Mouse (Mus musculus) kidney, adult 9 months (tissue): ENCODE measurements around the gene Gpr35.

Source experiments
- DNase-seq: peaks from one replicate; pipeline ENCODE4 v3.0.0; 2022

Gpr35 gene

DNA sequence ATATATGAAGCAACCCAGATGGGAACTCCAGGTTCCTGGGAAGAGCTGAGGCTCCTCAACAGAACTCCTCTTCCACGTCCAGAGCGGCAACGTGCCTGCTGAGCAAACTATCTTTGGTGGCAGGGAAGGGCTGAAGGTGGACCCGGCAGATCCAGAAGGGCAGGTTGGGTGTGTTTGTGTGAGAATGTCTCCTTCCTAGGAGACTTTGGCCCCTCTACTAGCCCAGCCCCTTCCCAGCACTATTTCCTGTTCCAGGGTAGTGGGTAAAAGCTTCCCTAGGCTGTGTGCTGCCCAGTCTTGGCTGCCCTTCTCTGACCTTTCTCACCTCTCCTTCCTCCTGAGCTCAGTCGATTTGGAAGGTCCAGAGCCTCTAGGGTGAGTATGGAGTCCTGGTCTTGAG lies at the start of gene Gpr35:
TSS of gene Gpr35 (plus strand) at position 259 of the 400 bp plus-strand sequence.
- DNase-seq: no peak

GRCm38 (mm10) chr1:92902786-92903185 lies 47.9 kb upstream of the Gpr35 start, which contains the start of gene Ankmy1:
Ankmy1 (minus strand) TSS chr1:92902906.
- peak; percentile 57 for DNase-seq

- no peak for DNase-seq
These were observed 47.0 kb upstream of the Gpr35 start for GRCm38 (mm10) chr1:92903627-92904026.

DNA sequence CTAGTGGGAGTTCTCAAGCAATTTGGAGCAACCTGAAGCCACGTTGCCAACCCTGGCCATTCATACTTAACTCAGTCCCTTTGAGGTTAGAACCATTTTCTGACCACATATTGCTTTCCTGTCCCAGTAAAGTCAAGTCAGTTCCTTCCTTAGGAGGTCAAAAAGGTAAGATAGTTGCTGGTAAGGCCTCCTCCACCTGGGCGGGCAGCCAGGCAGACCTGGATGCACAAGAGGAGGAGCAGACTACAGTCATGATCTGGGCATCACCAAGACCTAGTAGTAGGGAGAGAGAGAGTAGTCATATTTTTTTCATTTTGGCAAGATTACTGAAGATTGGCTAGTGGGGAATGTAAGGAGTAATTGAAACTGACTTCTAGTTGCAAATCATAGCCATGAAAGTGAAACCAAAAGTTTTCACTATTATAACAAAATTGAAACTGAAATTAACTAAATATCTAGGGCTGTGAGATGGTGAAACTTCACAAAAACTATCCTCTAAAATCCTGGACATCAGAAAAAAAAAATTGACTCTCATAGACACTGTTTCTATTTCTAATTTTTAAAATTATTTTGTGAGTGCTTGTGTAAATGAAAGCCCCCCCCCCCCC lies 44.9 kb upstream of the Gpr35 start:
- DNase-seq: no peak

DNA sequence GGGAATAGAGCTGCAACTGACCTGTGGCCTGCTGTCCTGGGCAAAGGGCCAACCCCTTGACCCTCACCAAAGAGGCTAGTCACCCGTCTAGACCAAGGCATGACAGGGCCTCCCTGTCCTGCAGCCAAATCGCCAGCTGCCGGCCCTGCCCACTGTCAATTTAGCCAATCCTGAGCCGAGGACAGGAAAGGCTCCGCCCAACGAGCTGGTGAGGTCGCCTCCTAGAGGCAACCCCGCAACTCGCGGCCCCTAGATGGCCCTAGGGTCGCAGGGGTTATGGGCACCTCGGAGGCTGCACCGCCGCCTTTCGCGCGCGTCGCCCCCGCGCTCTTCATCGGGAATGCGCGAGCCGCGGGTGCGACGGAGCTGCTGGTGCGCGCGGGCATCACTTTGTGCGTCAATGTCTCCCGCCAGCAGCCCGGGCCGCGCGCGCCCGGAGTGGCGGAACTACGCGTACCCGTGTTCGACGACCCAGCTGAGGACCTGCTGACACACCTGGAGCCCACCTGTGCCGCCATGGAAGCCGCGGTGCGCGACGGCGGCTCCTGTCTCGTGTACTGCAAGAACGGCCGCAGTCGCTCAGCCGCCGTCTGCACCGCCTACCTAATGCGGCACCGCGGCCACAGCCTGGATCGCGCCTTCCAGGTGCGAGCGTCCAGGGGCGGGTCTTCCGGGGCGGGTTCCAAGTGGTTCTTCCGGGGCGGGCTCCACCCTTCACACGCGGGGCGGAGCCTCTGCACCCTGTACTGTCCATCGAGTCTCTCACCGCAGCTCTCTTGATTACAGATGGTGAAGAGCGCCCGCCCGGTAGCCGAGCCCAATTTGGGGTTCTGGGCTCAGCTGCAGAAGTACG lies 43.7 kb upstream of the Gpr35 start, which contains the start of gene Dusp28:
TSS of gene Dusp28 (plus strand) at position 203 of the 853 bp plus-strand sequence.
- DNase-seq: peak; percentile 97

DNA sequence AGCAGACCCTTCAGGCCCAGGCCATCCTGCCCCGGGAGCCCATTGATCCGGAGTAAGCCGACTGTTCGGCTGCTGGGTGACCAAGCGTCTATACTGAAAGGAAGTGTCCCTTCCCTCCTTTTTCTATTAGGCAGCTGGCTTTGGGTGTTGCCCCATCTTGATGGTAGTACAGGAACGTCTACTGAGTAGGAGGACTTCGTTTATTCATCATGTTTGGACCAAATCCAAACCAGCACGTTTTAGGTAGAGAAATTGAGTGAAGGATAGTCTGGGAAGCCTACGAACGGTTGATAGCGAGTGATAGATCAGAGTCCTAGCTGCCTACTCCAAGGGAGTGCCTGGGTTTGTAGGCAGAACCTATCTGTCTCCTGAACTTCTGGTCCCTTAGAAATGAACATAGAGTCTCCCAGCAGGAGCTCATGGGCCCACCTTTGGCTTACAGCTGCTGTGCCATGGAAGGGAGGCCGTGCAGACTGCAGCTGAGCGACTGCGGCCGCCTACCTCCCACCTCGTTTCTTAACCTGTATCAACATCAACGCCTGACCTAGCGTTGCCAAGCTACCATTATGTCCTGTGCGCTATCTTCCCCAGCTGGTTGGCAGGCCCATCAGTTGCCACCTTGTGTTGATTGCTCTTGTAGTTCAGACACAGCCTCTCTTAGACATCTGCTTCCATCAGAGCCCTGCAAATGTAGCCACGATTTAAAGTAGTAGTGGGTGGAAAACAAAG lies 42.9 kb upstream of the Gpr35 start:
- no peak for DNase-seq

- no peak for DNase-seq
These were observed 42.0 kb upstream of the Gpr35 start for GRCm38 (mm10) chr1:92908664-92909063.

DNA sequence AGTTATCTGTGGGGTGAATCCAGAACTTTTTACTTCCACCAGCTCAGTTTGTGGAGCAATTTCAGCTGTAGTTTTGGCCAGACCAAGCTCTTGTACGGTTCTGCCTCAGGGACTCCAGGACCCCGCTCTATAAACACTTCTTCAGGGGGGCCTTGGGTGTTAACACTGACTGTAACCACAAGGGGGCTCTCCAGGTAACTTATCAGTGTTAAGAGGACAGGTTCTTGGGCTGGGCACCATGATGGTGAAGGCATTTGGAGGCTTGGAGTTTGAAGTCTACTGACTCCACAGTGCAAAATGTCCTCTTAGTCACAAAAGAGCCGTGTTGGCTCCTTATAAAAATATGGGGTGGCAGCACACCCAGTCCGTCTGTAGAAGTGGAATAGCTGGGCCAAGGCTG lies 41.6 kb upstream of the Gpr35 start:
- no peak for DNase-seq

DNA sequence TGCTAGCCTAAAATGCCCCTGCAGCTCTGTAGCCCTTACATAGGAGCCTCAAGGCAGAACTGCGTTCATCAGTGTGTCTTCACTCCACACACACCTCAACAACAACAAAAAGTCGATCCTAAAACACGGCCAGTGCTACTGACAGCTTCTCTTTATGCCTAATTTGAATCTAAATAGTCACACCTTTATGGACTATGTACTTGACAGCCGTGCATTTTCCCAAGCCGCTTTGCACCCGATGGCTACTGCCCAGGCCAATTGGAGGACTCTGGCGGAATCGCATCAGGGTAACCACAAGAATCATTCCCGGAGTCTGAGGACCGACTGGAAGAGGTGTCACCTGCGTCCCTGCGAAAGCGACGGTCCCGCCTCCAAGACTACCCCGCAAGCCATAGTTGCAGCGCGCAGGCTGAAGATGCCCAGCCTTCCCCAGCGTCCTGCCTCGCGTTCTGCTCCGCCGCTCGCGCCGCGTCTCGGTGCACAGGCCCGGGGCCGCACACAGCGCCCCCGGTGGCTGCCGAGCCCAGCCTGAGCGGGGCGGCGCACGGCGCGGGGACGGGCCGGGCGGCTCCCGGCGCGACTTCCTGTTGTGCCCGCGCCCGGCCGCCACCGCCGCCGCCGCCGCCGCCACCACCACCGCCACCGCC lies 40.3 kb upstream of the Gpr35 start, which contains the start of gene Rnpepl1:
TSS of gene Rnpepl1 (plus strand) at position 545 of the 647 bp plus-strand sequence.
- peak; percentile 78 for DNase-seq

DNA sequence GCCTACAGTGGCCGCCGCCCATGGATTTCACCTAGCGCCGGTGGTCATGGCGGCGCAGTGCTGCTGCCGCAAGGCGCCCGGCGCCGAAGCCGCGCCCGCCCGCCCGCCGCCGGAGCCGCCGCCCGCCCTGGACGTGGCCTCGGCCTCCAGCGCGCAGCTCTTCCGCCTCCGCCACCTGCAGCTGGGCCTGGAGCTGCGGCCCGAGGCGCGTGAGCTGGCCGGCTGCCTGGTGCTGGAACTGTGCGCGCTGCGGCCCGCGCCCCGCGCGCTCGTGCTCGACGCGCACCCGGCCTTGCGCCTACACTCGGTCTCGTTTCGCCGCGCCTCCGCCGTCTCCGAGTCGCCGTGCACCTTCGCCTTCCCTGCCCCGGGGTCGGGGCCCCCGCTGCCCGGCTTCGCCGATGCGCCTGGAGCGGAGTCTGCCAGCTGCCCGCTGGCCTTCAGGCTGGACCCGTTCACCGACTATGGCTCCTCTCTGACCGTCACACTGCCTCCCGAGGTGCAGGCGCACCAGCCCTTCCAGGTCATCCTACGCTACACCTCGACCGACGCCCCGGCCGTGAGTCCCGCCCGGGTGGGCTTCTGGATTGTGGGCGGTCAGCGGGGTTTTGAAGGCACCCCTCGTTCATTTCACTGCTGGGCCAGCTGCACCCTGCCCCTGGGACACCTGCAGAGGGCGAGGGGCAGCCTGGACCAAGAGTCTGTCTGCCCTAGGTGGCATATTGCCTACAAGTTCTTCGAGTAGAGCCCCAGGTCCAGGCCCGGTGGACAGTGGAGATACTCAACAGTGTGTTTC lies 39.5 kb upstream of the Gpr35 start:
- peak; percentile 42 for DNase-seq

GRCm38 (mm10) chr1:92911721-92912138 lies 38.9 kb upstream of the Gpr35 start:
- DNase-seq: no peak

DNA sequence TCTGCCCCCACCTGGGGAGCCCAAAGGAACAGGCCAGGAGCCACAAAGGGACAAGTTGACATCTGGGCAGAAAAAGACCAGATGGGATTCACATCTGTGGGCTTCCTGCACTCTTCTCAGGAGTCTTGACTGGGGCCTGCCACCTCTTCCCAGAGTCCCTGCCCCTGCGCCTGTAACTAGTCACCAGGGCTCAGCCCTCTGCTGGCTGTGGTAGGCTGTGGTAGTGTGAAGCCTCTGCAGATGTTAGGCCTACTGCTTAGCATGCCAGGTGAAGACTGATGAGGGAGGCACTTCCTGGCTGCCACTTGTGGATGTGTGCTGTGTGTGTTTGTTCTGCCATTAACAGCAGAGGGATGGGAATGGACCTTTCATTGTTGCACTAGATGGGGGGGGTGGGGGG lies 38.4 kb upstream of the Gpr35 start:
- no peak for DNase-seq

DNA sequence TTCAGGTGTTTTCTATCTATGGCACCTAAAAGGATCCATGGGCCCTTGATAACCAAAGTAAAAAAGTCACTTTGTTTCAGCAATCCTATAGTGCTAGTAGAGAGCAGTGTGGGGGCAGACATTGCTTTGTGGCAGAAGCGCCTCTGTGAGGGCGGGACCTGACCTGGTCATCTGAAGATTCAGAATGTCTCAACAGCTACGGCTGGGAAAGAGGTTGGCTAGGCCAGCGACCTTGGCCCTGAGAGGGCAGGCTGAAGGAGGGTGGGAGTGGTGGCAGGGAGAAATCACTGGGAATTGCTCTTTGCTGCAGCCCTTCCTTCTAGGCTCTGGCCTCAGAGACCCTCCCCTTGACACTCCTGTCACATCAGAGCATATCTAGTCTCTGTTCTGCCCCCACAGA lies 36.4 kb upstream of the Gpr35 start:
- DNase-seq: no peak

DNA sequence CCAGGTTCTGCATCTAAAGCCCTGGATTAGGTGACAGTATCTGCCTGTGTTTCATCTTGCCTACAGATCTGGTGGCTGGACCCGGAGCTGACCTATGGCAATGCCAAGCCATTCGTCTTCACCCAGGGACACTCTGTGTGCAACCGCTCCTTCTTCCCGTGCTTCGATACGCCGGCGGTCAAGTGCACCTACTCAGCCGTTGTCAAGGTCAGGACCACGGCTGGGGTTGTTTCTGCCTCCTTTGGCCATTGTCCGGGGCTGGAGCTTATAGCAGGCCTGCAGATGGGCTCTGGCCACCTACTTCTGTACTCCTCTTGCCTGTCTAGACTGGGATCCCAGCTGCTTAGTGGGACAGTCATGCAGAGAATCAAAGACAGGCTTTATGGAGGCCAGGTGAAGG lies 35.7 kb upstream of the Gpr35 start:
- no peak for DNase-seq

- DNase-seq: no peak
These were observed 33.9 kb upstream of the Gpr35 start for GRCm38 (mm10) chr1:92916725-92917124.

- no peak for DNase-seq
These were observed 31.5 kb upstream of the Gpr35 start for GRCm38 (mm10) chr1:92919151-92919550.

DNA sequence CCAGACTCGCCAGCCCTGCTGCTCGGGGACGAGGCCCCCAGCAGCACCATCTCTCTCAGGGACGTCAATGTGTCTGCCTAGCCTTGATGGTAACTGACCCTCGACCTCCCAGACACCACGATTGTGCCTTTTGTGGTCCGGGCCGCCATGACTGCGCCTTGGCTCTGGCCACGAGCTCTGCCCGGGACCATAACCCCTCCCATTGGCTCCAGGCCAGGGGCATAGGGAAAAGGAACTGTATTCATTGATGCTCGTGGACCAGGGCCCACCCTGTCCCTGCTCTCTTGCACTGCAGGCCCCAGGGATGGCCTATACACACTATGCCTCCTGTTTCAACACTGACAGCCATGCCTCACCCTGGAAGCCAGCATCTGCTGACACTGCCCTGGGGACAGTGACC lies 30.9 kb upstream of the Gpr35 start:
- DNase-seq: no peak

DNA sequence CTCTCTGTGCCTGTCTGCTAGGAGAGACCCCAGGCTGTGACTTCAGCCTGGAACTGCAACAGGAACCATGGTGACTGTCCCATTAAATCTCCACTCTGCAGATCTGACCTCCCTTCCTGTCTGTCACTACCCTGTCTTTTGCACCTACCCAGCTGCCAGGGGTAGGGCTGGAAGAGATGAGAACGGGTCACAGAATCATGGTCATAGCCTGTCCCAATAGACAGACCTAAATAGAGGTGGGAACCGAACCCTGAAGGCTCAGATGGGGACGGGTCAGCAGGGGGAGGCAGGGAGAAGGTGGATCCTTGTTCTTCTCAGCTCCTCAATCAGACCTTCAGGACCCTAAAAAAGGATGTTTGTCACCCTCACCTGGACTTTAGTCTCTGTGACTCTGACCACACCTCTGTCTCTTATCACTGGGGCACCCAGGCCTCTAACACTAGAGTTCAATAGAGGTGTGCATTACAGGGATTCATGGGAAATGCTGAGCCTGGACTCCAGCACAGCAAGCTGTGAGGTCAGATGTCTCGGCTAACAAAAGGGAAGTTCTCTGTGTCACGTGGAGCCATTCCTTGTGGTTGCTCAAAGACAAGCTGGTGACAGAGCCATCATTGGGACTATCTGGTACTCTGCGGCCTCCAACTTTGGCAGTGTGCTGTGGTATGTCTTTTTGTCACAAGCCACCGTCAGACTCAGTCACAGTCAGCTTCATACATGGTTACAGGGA lies 30.0 kb upstream of the Gpr35 start:
- no peak for DNase-seq

DNA sequence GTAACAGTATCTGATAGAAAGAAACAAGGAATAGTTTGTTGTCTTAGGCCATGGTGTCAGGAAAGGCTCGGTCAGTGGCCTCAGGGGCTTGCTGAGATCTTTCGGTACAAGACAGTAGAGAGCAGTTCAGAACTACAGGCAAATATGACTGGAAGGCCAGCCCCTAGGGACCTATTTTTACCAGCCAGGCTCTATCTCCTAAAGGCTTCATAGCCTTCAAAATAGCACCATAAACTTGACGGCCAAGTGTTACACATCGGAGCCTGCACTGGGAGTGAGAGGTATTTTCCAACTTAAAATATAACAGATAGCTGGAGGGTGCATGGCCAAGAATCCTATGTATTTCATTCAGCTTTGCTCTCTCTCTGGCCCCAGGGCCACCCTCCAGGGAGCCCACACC lies 29.2 kb upstream of the Gpr35 start:
- DNase-seq: no peak

GRCm38 (mm10) chr1:92930171-92930706 lies 20.4 kb upstream of the Gpr35 start:
- DNase-seq: peak; percentile 90

DNA sequence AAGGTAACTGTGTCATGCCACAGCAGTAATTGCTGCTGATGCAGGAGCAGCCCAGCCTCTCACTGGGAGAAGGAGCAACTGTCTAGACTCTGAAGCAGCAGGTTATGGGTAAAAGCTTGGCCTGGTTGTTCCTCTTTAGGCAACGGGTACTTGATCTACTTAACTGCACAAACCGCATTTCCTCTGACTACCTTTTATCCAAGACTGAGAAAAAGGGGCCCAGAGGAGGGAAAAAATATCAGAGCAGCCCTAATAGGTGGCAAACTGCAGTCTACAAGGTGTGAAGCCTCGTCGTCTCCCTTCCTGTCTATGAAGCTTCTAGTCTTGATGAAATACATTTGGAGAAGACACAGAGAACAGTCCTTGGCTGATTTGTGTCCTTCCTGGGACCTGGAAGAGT lies 17.1 kb upstream of the Gpr35 start:
- DNase-seq: no peak
